Mouse (Mus musculus): Measurements from ENCODE around the gene Spock1.
"Not testable (repeated sequence)": the region's sequence is repeated elsewhere in the genome, so short reads cannot be mapped to it uniquely, and the experiment has no call there.

The Spock1 gene

GRCm38 (mm10) chr13:57582314-57582976 lies 325.7 kb downstream of the Spock1 start:
- DNase-seq = no peak

- DNase-seq = no peak
These were observed 330.4 kb downstream of the Spock1 start for GRCm38 (mm10) chr13:57577541-57578244.

- no peak for DNase-seq
These were observed 334.6 kb downstream of the Spock1 start for GRCm38 (mm10) chr13:57573501-57573900.

- DNase-seq = no peak
These were observed 339.7 kb downstream of the Spock1 start for GRCm38 (mm10) chr13:57568404-57568803.

- no peak for DNase-seq
These were observed 352.9 kb downstream of the Spock1 start for GRCm38 (mm10) chr13:57555186-57555585.

- no peak for DNase-seq
These were observed 358.4 kb downstream of the Spock1 start for GRCm38 (mm10) chr13:57549743-57550142.

- no peak for DNase-seq
These were observed 371.1 kb downstream of the Spock1 start for GRCm38 (mm10) chr13:57536988-57537547.

GRCm38 (mm10) chr13:57534325-57534724 lies 373.8 kb downstream of the Spock1 start:
- no peak for DNase-seq

- DNase-seq = no peak
These were observed 382.2 kb downstream of the Spock1 start for GRCm38 (mm10) chr13:57525946-57526345.

GRCm38 (mm10) chr13:57524546-57524945 lies 383.6 kb downstream of the Spock1 start:
- no peak for DNase-seq

- no peak for DNase-seq
These were observed 384.8 kb downstream of the Spock1 start for GRCm38 (mm10) chr13:57523366-57523765.

GRCm38 (mm10) chr13:57522319-57522718 lies 385.8 kb downstream of the Spock1 start:
- DNase-seq = no peak

- DNase-seq = peak; percentile 48
These were observed 387.0 kb downstream of the Spock1 start for GRCm38 (mm10) chr13:57521152-57521551.

GRCm38 (mm10) chr13:57519790-57520189 lies 388.3 kb downstream of the Spock1 start:
- no peak for DNase-seq

GRCm38 (mm10) chr13:57515737-57516136 lies 392.4 kb downstream of the Spock1 start:
- DNase-seq = no peak

- no peak for DNase-seq
These were observed 406.6 kb downstream of the Spock1 start for GRCm38 (mm10) chr13:57501552-57501951.

GRCm38 (mm10) chr13:57496778-57497177 lies 411.4 kb downstream of the Spock1 start:
- DNase-seq = no peak

GRCm38 (mm10) chr13:57494838-57495237 lies 413.3 kb downstream of the Spock1 start:
- DNase-seq = no peak

- peak; percentile 65 for DNase-seq
These were observed 419.2 kb downstream of the Spock1 start for GRCm38 (mm10) chr13:57488926-57489325.

- DNase-seq = no peak
These were observed 423.5 kb downstream of the Spock1 start for GRCm38 (mm10) chr13:57484426-57485168.

GRCm38 (mm10) chr13:57476700-57477099 lies 431.4 kb downstream of the Spock1 start:
- peak; percentile 45 for DNase-seq

- DNase-seq = no peak
These were observed 434.1 kb downstream of the Spock1 start for GRCm38 (mm10) chr13:57474068-57474467.

- DNase-seq = not testable (repeated sequence)
These were observed 437.2 kb downstream of the Spock1 start for GRCm38 (mm10) chr13:57470922-57471321.

Data from cerebellum, adult 9-11 months (tissue).